Comparison of ENCODE assay signal across 19 mouse cellular contexts in the genomic region with DNA sequence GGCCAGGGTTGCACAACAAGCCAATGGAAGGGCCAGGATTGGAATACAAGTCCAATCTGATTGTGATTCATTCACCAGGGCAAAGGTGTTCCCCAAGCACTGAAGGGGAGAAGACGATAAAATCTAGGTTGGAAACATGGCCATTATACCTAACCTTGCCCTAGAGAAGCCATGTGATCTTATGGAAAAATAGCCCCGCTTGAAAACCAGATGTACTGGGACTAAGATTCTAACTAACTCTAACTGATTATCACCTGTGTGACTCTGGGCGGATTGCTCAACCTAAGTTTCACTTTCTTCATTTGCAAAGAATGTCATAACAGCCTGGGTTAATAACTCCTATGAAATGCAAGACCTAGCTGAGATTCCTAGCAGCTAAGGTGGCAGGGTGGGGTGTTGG. TPM values are rescaled to one million over a fixed set of nuclear protein-coding genes. Genes with fewer than 3 reads are reported as not detected.
"Had no signal": no experiment of that assay in that cellular context is flagged by ENCODE, and none has a peak within 500 bp of the region (broad histone marks: within the 10 kb centered on the region; RNA-seq: fewer than 3 reads in every experiment).

No protein-coding gene starts in this region.

- H3K4me2 ChIP-seq: lung, embryonic 14.5 days; midbrain, embryonic 12.5 days; neural tube, embryonic 12.5 days; stomach, embryonic 15.5 days had no signal

- H3K27me3 ChIP-seq: midbrain, embryonic 12.5 days; neural tube, embryonic 12.5 days; stomach, embryonic 15.5 days had no signal

- DNase-seq: lung, adult 18-20 months; lung, embryonic 14.5 days; lung, postnatal 10 days; lung, postnatal 4 days; midbrain, embryonic 14.5 days; right cerebral cortex, postnatal 14 days; thymus, adult 2 months; thymus, postnatal 25 days; thymus, postnatal 4 days had no signal

- H3K4me1 ChIP-seq: megakaryocyte, embryonic 14.5 days; midbrain, embryonic 12.5 days; neural tube, embryonic 12.5 days; stomach, embryonic 15.5 days had no signal

- H3K9me3 ChIP-seq: megakaryocyte, embryonic 14.5 days; midbrain, embryonic 12.5 days; neural tube, embryonic 12.5 days; stomach, embryonic 15.5 days had no signal

- H3K4me3 ChIP-seq: megakaryocyte, embryonic 14.5 days; midbrain, embryonic 12.5 days; neural tube, embryonic 12.5 days; stomach, embryonic 15.5 days had no signal

- H3K27ac ChIP-seq: midbrain, embryonic 12.5 days; neural tube, embryonic 12.5 days; stomach, embryonic 15.5 days; stomach, postnatal 0 days had no signal

- H3K9ac ChIP-seq: lung, embryonic 14.5 days; midbrain, embryonic 12.5 days; neural tube, embryonic 12.5 days; stomach, embryonic 15.5 days had no signal

RNA-seq across cellular contexts. Expression of a gene that starts 14.3 kb away (rescaled TPM):
- total RNA-seq: megakaryocyte progenitor cell, adult 5-6 weeks; monocyte, adult 5-6 weeks had no signal

RNA-seq across cellular contexts. Expression of a gene that starts 25.6 kb away (rescaled TPM):
- total RNA-seq: midbrain, postnatal 0 days had no signal
- polyA plus RNA-seq: midbrain, embryonic 12.5 days; midbrain, embryonic 14.5 days; neural tube, embryonic 12.5 days; neural tube, embryonic 14.5 days; testis, adult 2 months had no signal
